Comparison of ENCODE assay signal across 27 mouse cellular contexts in genomic region chr9:99727819-99728218, GRCm38 (mm10). TPM values are rescaled to one million over a fixed set of nuclear protein-coding genes. Genes with fewer than 3 reads are reported as not detected.
DNase-seq lines count a peak whose midpoint lies in the region; ATAC-seq and TF ChIP-seq lines count a peak whose summit lies in the region.
"Had no signal": no experiment of that assay in that cellular context is flagged by ENCODE, and none has a peak within 500 bp of the region (broad histone marks: within the 10 kb centered on the region; RNA-seq: fewer than 3 reads in every experiment).

No protein-coding gene starts in this region.

- H3K4me1 ChIP-seq in heart, embryonic 12.5 days (replicated peaks), result no peaks in the 10 kb centered on the region; the same call in 1 of the 2 replicates
- no peaks in the 10 kb centered on the region; the same call in 1 of the 2 replicates for H3K4me1 ChIP-seq in lung, embryonic 14.5 days (ENCODE audit: insufficient read depth)
- no peaks in the 10 kb centered on the region for H3K4me1 ChIP-seq in stomach, embryonic 16.5 days (ENCODE audit: control insufficient read depth, insufficient read depth, low read length)
- H3K4me1 ChIP-seq: kidney, embryonic 15.5 days; limb, embryonic 10.5 days had no signal

- no peak for TF ChIP-seq CTCF in lung, embryonic 14.5 days (IDR thresholded peaks at IDR 0.05; ENCODE audit: low read depth)

- H3K4me3 ChIP-seq in heart, embryonic 12.5 days, result no peak overlapping the region
- no peak overlapping the region for H3K4me3 ChIP-seq in lung, embryonic 14.5 days (ENCODE audit: low read depth, low read length)
- H3K4me3 ChIP-seq in stomach, embryonic 16.5 days (replicated peaks; ENCODE audit: low read length), result no peak overlapping the region
- H3K4me3 ChIP-seq: forebrain, embryonic 13.5 days; gastrocnemius, adult 2 months; kidney, embryonic 15.5 days; layer of hippocampus, adult 2 months; limb, embryonic 10.5 days had no signal

- intact Hi-C loops in heart, postnatal 10 days (cut with DNase I), result no loop called here

- 27% methylated on average over 11 of the region's 11 CpGs for WGBS in heart, embryonic 12.5 days
- 40% methylated on average over 11 of the region's 11 CpGs for WGBS in lung, embryonic 14.5 days
- 44% methylated on average over 11 of the region's 11 CpGs for WGBS in stomach, embryonic 16.5 days

- peak overlapping the region; percentile 38 for H3K4me2 ChIP-seq in heart, embryonic 12.5 days
- no peak overlapping the region for H3K4me2 ChIP-seq in lung, embryonic 14.5 days
- 0 out of 2 replicates have a peak overlapping the region, but pooled peaks have one; percentile 9 for H3K4me2 ChIP-seq in stomach, embryonic 16.5 days (ENCODE audit: low read depth, low read length)
- H3K4me2 ChIP-seq: forebrain, embryonic 13.5 days; hindbrain, embryonic 14.5 days; kidney, embryonic 15.5 days; midbrain, embryonic 11.5 days had no signal

- no peak for DNase-seq in heart, postnatal 10 days
- peak; percentile 13 for DNase-seq in kidney, adult 11 months
- DNase-seq in kidney, postnatal 25 days, result no peak
- peak; percentile 30 for DNase-seq in lung, embryonic 14.5 days
- DNase-seq in lung, postnatal 4 days, result no peak
- DNase-seq: adrenal gland, postnatal 14 days; cerebellum, adult 2 months; gastrocnemius, adult 2 months; liver; liver, postnatal 0 days; thymus, adult 2 months; thymus, postnatal 4 days had no signal

- no peaks in the 10 kb centered on the region for H3K27me3 ChIP-seq in heart, embryonic 12.5 days (replicated peaks)
- H3K27me3 ChIP-seq in lung, embryonic 14.5 days (ENCODE audit: insufficient read depth, low read length), result no peaks in the 10 kb centered on the region
- no peaks in the 10 kb centered on the region for H3K27me3 ChIP-seq in stomach, embryonic 16.5 days (ENCODE audit: control insufficient read depth, insufficient read depth, low read length)
- H3K27me3 ChIP-seq: forebrain, embryonic 13.5 days; kidney, embryonic 15.5 days had no signal

- no peaks in the 10 kb centered on the region for H3K36me3 ChIP-seq in heart, embryonic 12.5 days
- no peaks in the 10 kb centered on the region for H3K36me3 ChIP-seq in lung, embryonic 14.5 days (ENCODE audit: insufficient read depth)
- H3K36me3 ChIP-seq in stomach, embryonic 16.5 days (ENCODE audit: control insufficient read depth, insufficient read depth, low read length), result no peaks in the 10 kb centered on the region
- H3K36me3 ChIP-seq: kidney, embryonic 15.5 days; limb, embryonic 10.5 days had no signal

- no peak overlapping the region for H3K9ac ChIP-seq in heart, embryonic 12.5 days
- no peak overlapping the region for H3K9ac ChIP-seq in lung, embryonic 14.5 days
- no peak overlapping the region for H3K9ac ChIP-seq in stomach, embryonic 16.5 days (ENCODE audit: low read length)
- H3K9ac ChIP-seq: forebrain, embryonic 13.5 days; hindbrain, embryonic 14.5 days; kidney, embryonic 15.5 days; liver, postnatal 0 days had no signal

- ATAC-seq in heart, embryonic 12.5 days (ENCODE audit: insufficient number of reproducible peaks, low FRiP score), result no peak; the same call in 1 of the 2 replicates
- peak; percentile 8; the same call in 1 of the 2 replicates for ATAC-seq in lung, embryonic 14.5 days (ENCODE audit: insufficient read depth)
- no peak for ATAC-seq in stomach, embryonic 16.5 days (ENCODE audit: insufficient read depth, low FRiP score)
- ATAC-seq: forebrain, embryonic 13.5 days; inflammation-experienced regulatory T-cells, adult 6 months; liver, postnatal 0 days had no signal

- no peaks in the 10 kb centered on the region for H3K9me3 ChIP-seq in heart, embryonic 12.5 days (replicated peaks)
- no peaks in the 10 kb centered on the region for H3K9me3 ChIP-seq in lung, embryonic 14.5 days (ENCODE audit: low read depth, low read length)
- H3K9me3 ChIP-seq in stomach, embryonic 16.5 days (replicated peaks; ENCODE audit: control insufficient read depth, low read length), result no peaks in the 10 kb centered on the region
- H3K9me3 ChIP-seq: forebrain, embryonic 13.5 days; kidney, embryonic 15.5 days; limb, embryonic 10.5 days had no signal

- no peak overlapping the region for H3K27ac ChIP-seq in heart, embryonic 12.5 days (ENCODE audit: poor library complexity, severe bottlenecking)
- no peak overlapping the region for H3K27ac ChIP-seq in lung, embryonic 14.5 days (ENCODE audit: low read depth)
- no peak overlapping the region for H3K27ac ChIP-seq in stomach, embryonic 16.5 days (ENCODE audit: low read length)
- H3K27ac ChIP-seq: forebrain, embryonic 13.5 days; gastrocnemius, adult 2 months; hindbrain, embryonic 14.5 days; kidney, embryonic 15.5 days; layer of hippocampus, adult 2 months; limb, embryonic 10.5 days had no signal

RNA-seq across cellular contexts. Expression of gene Cldn18, which starts 10.8 kb away (rescaled TPM):
- 0.17 TPM in 1 of 2 replicates, not detected in the other for polyA plus RNA-seq in heart, embryonic 12.5 days (2016; fragmentation: Nextera tagmentation; extraction: Ambion mirVana)
- not detected for total RNA-seq in heart, postnatal 10 days (2021)
- 178 and 206 TPM in 2 replicates for polyA plus RNA-seq in lung, embryonic 14.5 days (2014; fragmentation: Nextera tagmentation; extraction: Ambion mirVana)
- polyA plus RNA-seq in stomach, embryonic 16.5 days (2015; fragmentation: Nextera tagmentation; extraction: Ambion mirVana), result 362 and 520 TPM in 2 replicates
- total RNA-seq: adrenal gland, postnatal 14 days; gastrocnemius, adult 2 months; layer of hippocampus, adult 2 months; layer of hippocampus, postnatal 25 days; megakaryocyte progenitor cell, adult 5-6 weeks; midbrain, postnatal 0 days had no signal
- polyA plus RNA-seq: cerebellum, adult 2 months; embryonic facial prominence, embryonic 14.5 days; forebrain, embryonic 13.5 days; hindbrain, embryonic 14.5 days; inflammation-experienced regulatory T-cells, adult 6 months; kidney, embryonic 15.5 days; limb, embryonic 10.5 days; liver, postnatal 0 days; midbrain, embryonic 11.5 days; midbrain, postnatal 0 days; neural tube, embryonic 14.5 days; spleen, adult 2 months had no signal

Comparison
In these comparisons a context has a peak if more than half of its experiments do, and no peak if none do; other contexts are left out.
1. DNase-seq: peak in kidney, adult 11 months (single experiment) and lung, embryonic 14.5 days (single experiment); none in heart, postnatal 10 days (0 of 2), kidney, postnatal 25 days (0 of 2) and lung, postnatal 4 days (0 of 2).
2. RNA of gene Cldn18, which starts 10.8 kb away (polyA plus RNA-seq): 362 to 520 TPM in stomach, embryonic 16.5 days and 178 to 206 TPM in lung, embryonic 14.5 days; 0.17 TPM in heart, embryonic 12.5 days; every median in the first group is over 100 times any median in the second.